Mouse (Mus musculus): Measurements from ENCODE around the gene Vps36. TPM values are rescaled to one million over a fixed set of nuclear protein-coding genes. Genes with fewer than 3 reads are reported as not detected.
A peak's percentile ranks its signal among the peaks of the same experiment; 100 is the strongest.

Vps36 gene
- polyA plus RNA-seq (2014; fragmentation: Nextera tagmentation; extraction: Ambion mirVana) = 40.7 and 41.8 TPM in 2 replicates

- WGBS = under 1% methylated on average over 70 of the region's 73 CpGs
- Histone ChIP-seq H3K9me3 (ENCODE audit: control insufficient read depth, low read length) (no peaks in the 10 kb centered on the region), H3K36me3 (replicated peaks; ENCODE audit: control insufficient read depth, insufficient read depth) (no peaks in the 10 kb centered on the region), H3K4me2 (replicated peaks) (peak within 1 kb of the TSS; percentile 81), H3K9ac (peak within 1 kb of the TSS; percentile 94), H3K27ac (peak within 1 kb of the TSS; percentile 96), H3K27me3 (ENCODE audit: control insufficient read depth, insufficient read depth, low read length) (no peaks in the 10 kb centered on the region), H3K4me1 (replicated peaks; ENCODE audit: control insufficient read depth, insufficient read depth, low read length) (peaks cover 17% of the 10 kb centered on the region), H3K4me3 (replicated peaks; ENCODE audit: low read length) (peak within 1 kb of the TSS; percentile 80)
- DNase-seq (ENCODE audit: low spot score) (peak; percentile 90), ATAC-seq (ENCODE audit: low FRiP score) (peak; percentile 95)
Observed at GRCm38 (mm10) chr8:22192660-22193431, at the start of gene Vps36. TSS of gene Vps36 (plus strand) at chr8:22192809.

- ATAC-seq (ENCODE audit: low FRiP score) = 0 out of 2 replicates have a peak, but pooled peaks have one; percentile 8
- 77% methylated on average over 1 of the region's 1 CpGs for WGBS
Observed at GRCm38 (mm10) chr8:22143764-22144491, 48.7 kb upstream of the Vps36 start.

GRCm38 (mm10) chr8:22145831-22146230 lies 46.8 kb upstream of the Vps36 start:
- no peaks in the 10 kb centered on the region for H3K4me1 ChIP-seq (replicated peaks; ENCODE audit: control insufficient read depth, insufficient read depth, low read length)
- no peaks in the 10 kb centered on the region for H3K9me3 ChIP-seq (ENCODE audit: control insufficient read depth, low read length)
- H3K27ac ChIP-seq = no peak overlapping the region
- no peak overlapping the region for H3K4me2 ChIP-seq (replicated peaks)
- DNase-seq (ENCODE audit: low spot score) = no peak
- WGBS = 82% methylated on average over 6 of the region's 6 CpGs
- H3K36me3 ChIP-seq (replicated peaks; ENCODE audit: control insufficient read depth, insufficient read depth) = peaks cover 31% of the 10 kb centered on the region
- ATAC-seq (ENCODE audit: low FRiP score) = no peak
- no peaks in the 10 kb centered on the region for H3K27me3 ChIP-seq (ENCODE audit: control insufficient read depth, insufficient read depth, low read length)
- no peak overlapping the region for H3K4me3 ChIP-seq (replicated peaks; ENCODE audit: low read length)
- H3K9ac ChIP-seq = no peak overlapping the region

More at GRCm38 (mm10) chr8:22143764-22144491, 48.7 kb upstream of the Vps36 start:
- H3K4me2 ChIP-seq (replicated peaks) = no peak overlapping the region
- no peak for DNase-seq (ENCODE audit: low spot score)
- H3K9me3 ChIP-seq (ENCODE audit: control insufficient read depth, low read length) = no peaks in the 10 kb centered on the region
- H3K36me3 ChIP-seq (replicated peaks; ENCODE audit: control insufficient read depth, insufficient read depth) = peaks cover 31% of the 10 kb centered on the region
- H3K4me3 ChIP-seq (replicated peaks; ENCODE audit: low read length) = no peak overlapping the region
- H3K9ac ChIP-seq = no peak overlapping the region
- no peak overlapping the region for H3K27ac ChIP-seq
- H3K27me3 ChIP-seq (ENCODE audit: control insufficient read depth, insufficient read depth, low read length) = no peaks in the 10 kb centered on the region
- no peaks in the 10 kb centered on the region for H3K4me1 ChIP-seq (replicated peaks; ENCODE audit: control insufficient read depth, insufficient read depth, low read length)

- Histone ChIP-seq H3K27me3 (ENCODE audit: control insufficient read depth, insufficient read depth, low read length) (no peaks in the 10 kb centered on the region), H3K27ac (no peak overlapping the region), H3K4me1 (replicated peaks; ENCODE audit: control insufficient read depth, insufficient read depth, low read length) (no peaks in the 10 kb centered on the region), H3K4me2 (replicated peaks) (no peak overlapping the region), H3K4me3 (replicated peaks; ENCODE audit: low read length) (no peak overlapping the region), H3K36me3 (replicated peaks; ENCODE audit: control insufficient read depth, insufficient read depth) (peaks cover 23% of the 10 kb centered on the region), H3K9me3 (ENCODE audit: control insufficient read depth, low read length) (no peaks in the 10 kb centered on the region), H3K9ac (no peak overlapping the region)
- DNase-seq (ENCODE audit: low spot score) (no peak), ATAC-seq (ENCODE audit: low FRiP score) (no peak)
- WGBS = 79% methylated on average over 9 of the region's 9 CpGs
Observed at GRCm38 (mm10) chr8:22147706-22148366, 44.8 kb upstream of the Vps36 start.

- Histone ChIP-seq H3K27me3 (ENCODE audit: control insufficient read depth, insufficient read depth, low read length) (no peaks in the 10 kb centered on the region), H3K36me3 (replicated peaks; ENCODE audit: control insufficient read depth, insufficient read depth) (peaks cover 17% of the 10 kb centered on the region), H3K4me1 (replicated peaks; ENCODE audit: control insufficient read depth, insufficient read depth, low read length) (no peaks in the 10 kb centered on the region), H3K4me2 (replicated peaks) (no peak overlapping the region), H3K9ac (no peak overlapping the region), H3K27ac (no peak overlapping the region), H3K4me3 (replicated peaks; ENCODE audit: low read length) (no peak overlapping the region), H3K9me3 (ENCODE audit: control insufficient read depth, low read length) (no peaks in the 10 kb centered on the region)
- ATAC-seq (ENCODE audit: low FRiP score) (no peak), DNase-seq (ENCODE audit: low spot score) (no peak)
- 96% methylated on average over 7 of the region's 7 CpGs for WGBS
Observed at GRCm38 (mm10) chr8:22148367-22148740, 44.3 kb upstream of the Vps36 start.

GRCm38 (mm10) chr8:22149643-22150344 lies 42.8 kb upstream of the Vps36 start:
- Histone ChIP-seq H3K36me3 (replicated peaks; ENCODE audit: control insufficient read depth, insufficient read depth) (peaks cover 10% of the 10 kb centered on the region), H3K4me2 (replicated peaks) (no peak overlapping the region), H3K4me3 (replicated peaks; ENCODE audit: low read length) (no peak overlapping the region), H3K27ac (no peak overlapping the region), H3K9me3 (ENCODE audit: control insufficient read depth, low read length) (no peaks in the 10 kb centered on the region), H3K4me1 (replicated peaks; ENCODE audit: control insufficient read depth, insufficient read depth, low read length) (no peaks in the 10 kb centered on the region), H3K9ac (no peak overlapping the region), H3K27me3 (ENCODE audit: control insufficient read depth, insufficient read depth, low read length) (no peaks in the 10 kb centered on the region)
- ATAC-seq (ENCODE audit: low FRiP score) (no peak), DNase-seq (ENCODE audit: low spot score) (no peak)
- 94% methylated on average over 11 of the region's 11 CpGs for WGBS

- Histone ChIP-seq H3K27ac (no peak overlapping the region), H3K4me3 (replicated peaks; ENCODE audit: low read length) (no peak overlapping the region), H3K36me3 (replicated peaks; ENCODE audit: control insufficient read depth, insufficient read depth) (peaks cover 10% of the 10 kb centered on the region), H3K4me2 (replicated peaks) (no peak overlapping the region), H3K4me1 (replicated peaks; ENCODE audit: control insufficient read depth, insufficient read depth, low read length) (no peaks in the 10 kb centered on the region), H3K27me3 (ENCODE audit: control insufficient read depth, insufficient read depth, low read length) (no peaks in the 10 kb centered on the region), H3K9me3 (ENCODE audit: control insufficient read depth, low read length) (no peaks in the 10 kb centered on the region), H3K9ac (no peak overlapping the region)
- ATAC-seq (ENCODE audit: low FRiP score) (no peak), DNase-seq (ENCODE audit: low spot score) (no peak)
- 76% methylated on average over 3 of the region's 3 CpGs for WGBS
Observed at GRCm38 (mm10) chr8:22150345-22150663, 42.3 kb upstream of the Vps36 start.

GRCm38 (mm10) chr8:22162206-22162605 lies 30.4 kb upstream of the Vps36 start:
- Histone ChIP-seq H3K36me3 (replicated peaks; ENCODE audit: control insufficient read depth, insufficient read depth) (0 out of 2 replicates have a peak, but pooled peaks cover 12% of the 10 kb centered on the region), H3K4me1 (replicated peaks; ENCODE audit: control insufficient read depth, insufficient read depth, low read length) (peaks cover 6% of the 10 kb centered on the region; the same call in 1 of the 2 replicates), H3K9ac (no peak overlapping the region), H3K27me3 (ENCODE audit: control insufficient read depth, insufficient read depth, low read length) (no peaks in the 10 kb centered on the region), H3K4me2 (replicated peaks) (no peak overlapping the region), H3K27ac (no peak overlapping the region), H3K9me3 (ENCODE audit: control insufficient read depth, low read length) (no peaks in the 10 kb centered on the region), H3K4me3 (replicated peaks; ENCODE audit: low read length) (no peak overlapping the region)
- no peak for ATAC-seq (ENCODE audit: low FRiP score)
- WGBS = 91% methylated on average over 8 of the region's 8 CpGs
- no peak for DNase-seq (ENCODE audit: low spot score)

- H3K9me3 ChIP-seq (ENCODE audit: control insufficient read depth, low read length) = no peaks in the 10 kb centered on the region
- 93% methylated on average over 10 of the region's 10 CpGs for WGBS
- H3K4me1 ChIP-seq (replicated peaks; ENCODE audit: control insufficient read depth, insufficient read depth, low read length) = peaks cover 6% of the 10 kb centered on the region; the same call in 1 of the 2 replicates
- H3K4me3 ChIP-seq (replicated peaks; ENCODE audit: low read length) = no peak overlapping the region
- no peak overlapping the region for H3K4me2 ChIP-seq (replicated peaks)
- no peak overlapping the region for H3K9ac ChIP-seq
- no peak overlapping the region for H3K27ac ChIP-seq
- ATAC-seq (ENCODE audit: low FRiP score) = no peak
- peaks cover 18% of the 10 kb centered on the region; the same call in 1 of the 2 replicates for H3K36me3 ChIP-seq (replicated peaks; ENCODE audit: control insufficient read depth, insufficient read depth)
- DNase-seq (ENCODE audit: low spot score) = no peak
- no peaks in the 10 kb centered on the region for H3K27me3 ChIP-seq (ENCODE audit: control insufficient read depth, insufficient read depth, low read length)
Observed at GRCm38 (mm10) chr8:22164431-22164830, 28.2 kb upstream of the Vps36 start.
